Mouse (Mus musculus): ENCODE measurements at regions not wholly inside any gene's neighbourhood (a gene's known extent, or its start where the extent isn't known, plus 50 kb on each side); places are given as distances from the start of the nearest gene placed in this dataset.

- no peak for ATAC-seq (ENCODE audit: low TSS enrichment)
These were observed 411.9 kb upstream of the Gm765 start for GRCm38 (mm10) chr6:98754487-98754886.

- ATAC-seq (ENCODE audit: low TSS enrichment), result no peak
These were observed 406.1 kb upstream of the Gm765 start for GRCm38 (mm10) chr6:98748618-98749017.

GRCm38 (mm10) chr6:98746976-98747375 is 404.4 kb upstream of the Gm765 start:
- ATAC-seq (ENCODE audit: low TSS enrichment), result no peak

GRCm38 (mm10) chr6:98740447-98740846 is 397.9 kb upstream of the Gm765 start:
- ATAC-seq (ENCODE audit: low TSS enrichment), result no peak

GRCm38 (mm10) chr6:98731010-98731530 is 388.5 kb upstream of the Gm765 start:
- ATAC-seq (ENCODE audit: low TSS enrichment), result no peak

GRCm38 (mm10) chr6:98726605-98727144 is 384.1 kb upstream of the Gm765 start:
- ATAC-seq (ENCODE audit: low TSS enrichment), result no peak

- no peak for ATAC-seq (ENCODE audit: low TSS enrichment)
These were observed 362.5 kb upstream of the Gm765 start for GRCm38 (mm10) chr6:98704887-98705622.

- no peak for ATAC-seq (ENCODE audit: low TSS enrichment)
These were observed 355.0 kb upstream of the Gm765 start for GRCm38 (mm10) chr6:98697571-98697970.

- no peak for ATAC-seq (ENCODE audit: low TSS enrichment)
These were observed 350.9 kb upstream of the Gm765 start for GRCm38 (mm10) chr6:98693411-98693810.

- ATAC-seq (ENCODE audit: low TSS enrichment), result no peak
These were observed 347.6 kb upstream of the Gm765 start for GRCm38 (mm10) chr6:98690133-98690532.

- ATAC-seq (ENCODE audit: low TSS enrichment), result no peak
These were observed 346.8 kb upstream of the Gm765 start for GRCm38 (mm10) chr6:98689395-98689794.

GRCm38 (mm10) chr6:98688624-98689023 is 346.1 kb upstream of the Gm765 start:
- no peak for ATAC-seq (ENCODE audit: low TSS enrichment)

GRCm38 (mm10) chr6:98666388-98666989 is 323.9 kb upstream of the Gm765 start:
- no peak for ATAC-seq (ENCODE audit: low TSS enrichment)

- no peak for ATAC-seq (ENCODE audit: low TSS enrichment)
These were observed 309.3 kb upstream of the Gm765 start for GRCm38 (mm10) chr6:98651827-98652226.

GRCm38 (mm10) chr6:98651315-98651714 is 308.8 kb upstream of the Gm765 start:
- no peak for ATAC-seq (ENCODE audit: low TSS enrichment)

GRCm38 (mm10) chr6:98640316-98640715 is 297.8 kb upstream of the Gm765 start:
- no peak for ATAC-seq (ENCODE audit: low TSS enrichment)

GRCm38 (mm10) chr6:98635816-98636215 is 293.3 kb upstream of the Gm765 start:
- peak; percentile 47; the same call in 1 of the 2 replicates for ATAC-seq (ENCODE audit: low TSS enrichment)

- peak; percentile 91 for ATAC-seq (ENCODE audit: low TSS enrichment)
These were observed 289.9 kb upstream of the Gm765 start for GRCm38 (mm10) chr6:98632278-98633063.

- no peak for ATAC-seq (ENCODE audit: low TSS enrichment)
These were observed 288.7 kb upstream of the Gm765 start for GRCm38 (mm10) chr6:98631269-98631668.

GRCm38 (mm10) chr6:98629646-98630045 is 287.1 kb upstream of the Gm765 start:
- no peak for ATAC-seq (ENCODE audit: low TSS enrichment)

GRCm38 (mm10) chr6:98626435-98626834 is 283.9 kb upstream of the Gm765 start:
- ATAC-seq (ENCODE audit: low TSS enrichment), result no peak

GRCm38 (mm10) chr6:98620886-98621285 is 278.3 kb upstream of the Gm765 start:
- ATAC-seq (ENCODE audit: low TSS enrichment), result no peak
